Mouse (Mus musculus) embryonic facial prominence, embryonic 15.5 days (tissue): ENCODE measurements around the gene Pak6. TPM values are rescaled to one million over a fixed set of nuclear protein-coding genes. Genes with fewer than 3 reads are reported as not detected.

Experiments used
- polyA plus RNA-seq: library from polyadenylated mRNA; unstranded; fragments of >200 nt; fragmentation: Nextera tagmentation; extraction: Ambion mirVana; gene quantifications from 2 replicates; pipeline ENCODE4 v1.2.1, GENCODE M21; 2015

Pak6 gene
- polyA plus RNA-seq, 1 experiment from 2014 or later, result 8.5 TPM

Other genes starting within 250 kb of the Pak6 start
- 258 and 285 TPM in 2 replicates for gene Srp14, start 183.6 kb upstream of the Pak6 start, polyA plus RNA-seq
- 5.1 and 6.7 TPM in 2 replicates for gene Bmf, start 113.6 kb upstream of the Pak6 start, polyA plus RNA-seq
- gene Bub1b, start 65.1 kb upstream of the Pak6 start, polyA plus RNA-seq, result 58.3 and 60.6 TPM in 2 replicates
- 0.11 and 0.19 TPM in 2 replicates for gene Ankrd63, start 40.7 kb downstream of the Pak6 start, polyA plus RNA-seq
- gene Plcb2, start 65.1 kb downstream of the Pak6 start, polyA plus RNA-seq, result 0.75 and 1.1 TPM in 2 replicates
- gene Inafm2, start 82.5 kb downstream of the Pak6 start, polyA plus RNA-seq, result 15.9 and 16.9 TPM in 2 replicates
- 2.0 and 2.4 TPM in 2 replicates for gene Ccdc9b, start 99.4 kb downstream of the Pak6 start, polyA plus RNA-seq
- gene Phgr1, start 109.5 kb downstream of the Pak6 start, polyA plus RNA-seq, result 1.7 and 4.2 TPM in 2 replicates
- gene Disp2, start 116.4 kb downstream of the Pak6 start, polyA plus RNA-seq, result 0.37 and 0.68 TPM in 2 replicates
- 75.3 and 80.0 TPM in 2 replicates for gene Knstrn, start 150.7 kb downstream of the Pak6 start, polyA plus RNA-seq
- gene Ivd, start 198.7 kb downstream of the Pak6 start, polyA plus RNA-seq, result 65.9 and 69.2 TPM in 2 replicates
- 5.9 and 7.0 TPM in 2 replicates for gene Bahd1, start 237.1 kb downstream of the Pak6 start, polyA plus RNA-seq